Mouse (Mus musculus) left cerebral cortex, adult 2 months (tissue): ENCODE results near the gene Reln. TPM values are rescaled to one million over a fixed set of nuclear protein-coding genes. Genes with fewer than 3 reads are reported as not detected.

Source experiments
- DNase-seq, 2 experiments: peaks; one replicate each; pipeline ENCODE4 v3.0.0; 2021 to 2022; ENCODE audit warnings: low spot score in 2 of 2, mixed read lengths in 1 of 2; ENCODE audit errors: extremely low spot score in 1 of 2
- H3K27ac ChIP-seq: fragments of 200-600 bp; 2 replicates; pipeline ENCODE4 v1.8.1; 2022
- H3K4me3 ChIP-seq: fragments of 200-600 bp; 2 replicates; pipeline ENCODE4 v1.8.1; 2022
- CTCF ChIP-seq: fragments of 200-600 bp; IDR thresholded peaks from 2 replicates; pipeline ENCODE4 v1.8.1; 2022; ENCODE audit warnings: antibody characterized with exemption, mild to moderate bottlenecking, moderate library complexity
- intact Hi-C: fragments of 180-260 bp; cut with DNase I; formaldehyde crosslinking; loops from one replicate; pipeline ENCODE4 v1.15.1; 2025
- total RNA-seq, 2 experiments: library from RNA; stranded (reverse); gene quantifications; 2 replicates each; pipeline ENCODE4 v1.2.3; 2021

Gene Reln
- total RNA-seq, 2 experiments from 2014 or later = 89.5 to 92.6 TPM

DNA sequence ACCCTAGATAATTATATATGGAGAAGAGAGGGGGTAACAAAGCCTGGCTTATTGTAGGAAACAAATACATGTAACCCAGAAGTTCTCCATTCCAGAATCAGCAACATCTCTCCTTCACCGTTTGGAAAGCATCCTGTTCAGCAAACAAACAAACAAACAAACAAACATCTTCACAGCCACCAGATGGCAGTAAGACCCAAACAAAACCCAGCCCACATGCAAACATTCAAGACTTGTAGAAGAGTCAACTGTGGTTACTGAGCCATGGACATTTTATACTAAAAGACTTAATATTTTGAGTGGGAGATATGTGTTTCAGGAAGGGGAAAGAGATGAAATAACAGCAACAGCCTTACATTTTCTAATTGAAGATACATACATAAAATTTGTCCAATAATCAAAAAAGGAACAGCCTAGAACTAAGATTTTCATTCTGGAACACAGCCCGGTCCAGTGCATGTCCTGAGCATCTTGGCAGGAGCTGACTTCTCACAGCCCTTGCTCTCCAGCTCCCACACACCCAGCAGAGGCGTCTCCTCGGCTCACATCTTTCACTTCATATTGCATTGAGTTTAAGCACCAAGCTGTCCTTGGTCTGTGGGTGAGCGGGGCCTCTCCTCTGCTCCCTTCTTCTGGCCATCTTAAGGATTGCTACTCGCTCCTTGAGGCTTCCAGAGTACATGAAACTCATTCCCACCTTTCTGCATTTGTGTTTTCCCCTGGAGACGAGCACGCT is 411.0 kb downstream of the Reln start:
- no peak overlapping the region for H3K27ac ChIP-seq
- no peak overlapping the region for H3K4me3 ChIP-seq
- TF ChIP-seq CTCF = peak; percentile 52
- no peak for DNase-seq
- intact Hi-C loops = loop anchor here (5.0 kb wide), 1 partner anchor 574 kb away; no protein-coding TSS in a partner anchor

DNA sequence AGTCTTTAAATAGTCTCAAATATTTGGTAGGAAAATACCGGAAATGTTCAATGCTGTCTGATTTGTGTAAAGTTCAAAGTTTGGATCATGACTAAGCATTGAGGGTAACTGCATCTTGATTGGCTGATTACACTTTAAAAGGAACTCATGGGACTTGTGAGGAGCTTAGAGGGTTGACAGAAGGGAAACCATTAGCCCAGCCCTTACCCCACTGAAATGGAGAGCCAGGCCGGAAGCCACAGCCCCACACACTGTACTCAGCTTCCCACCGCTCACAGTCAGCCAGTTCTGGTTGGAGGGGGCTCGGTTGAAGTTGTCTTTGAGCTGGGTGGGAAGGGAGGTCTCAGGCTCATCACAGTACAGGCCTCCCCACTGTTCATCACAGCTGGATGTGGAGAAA is 413.4 kb downstream of the Reln start:
- no peak overlapping the region for H3K27ac ChIP-seq
- no peak overlapping the region for H3K4me3 ChIP-seq
- no peak for DNase-seq
- TF ChIP-seq CTCF = no peak
- intact Hi-C loops = loop anchor here (5.0 kb wide), 1 partner anchor 576 kb away; no protein-coding TSS in a partner anchor

DNA sequence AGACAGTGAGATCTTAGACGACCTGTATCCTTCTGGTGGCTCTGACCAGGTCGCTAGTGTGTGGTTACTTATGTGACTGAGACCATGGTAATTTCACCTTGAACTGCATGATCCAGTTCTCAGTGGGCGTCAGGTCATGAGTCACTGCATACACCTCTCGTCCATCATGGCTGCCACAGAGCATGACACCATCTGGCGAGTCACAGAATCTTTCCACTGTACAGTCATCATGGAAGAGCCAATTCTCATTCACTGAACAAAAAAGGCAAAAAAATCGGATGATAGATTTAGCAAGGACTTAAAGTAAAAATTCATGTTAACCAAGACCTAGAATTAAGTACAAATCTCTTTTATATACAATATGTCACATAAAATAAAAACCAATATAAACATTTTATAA is 424.2 kb downstream of the Reln start:
- no peak for TF ChIP-seq CTCF
- H3K4me3 ChIP-seq = no peak overlapping the region
- intact Hi-C loops = no loop called here
- no peak for DNase-seq
- H3K27ac ChIP-seq = no peak overlapping the region

DNA sequence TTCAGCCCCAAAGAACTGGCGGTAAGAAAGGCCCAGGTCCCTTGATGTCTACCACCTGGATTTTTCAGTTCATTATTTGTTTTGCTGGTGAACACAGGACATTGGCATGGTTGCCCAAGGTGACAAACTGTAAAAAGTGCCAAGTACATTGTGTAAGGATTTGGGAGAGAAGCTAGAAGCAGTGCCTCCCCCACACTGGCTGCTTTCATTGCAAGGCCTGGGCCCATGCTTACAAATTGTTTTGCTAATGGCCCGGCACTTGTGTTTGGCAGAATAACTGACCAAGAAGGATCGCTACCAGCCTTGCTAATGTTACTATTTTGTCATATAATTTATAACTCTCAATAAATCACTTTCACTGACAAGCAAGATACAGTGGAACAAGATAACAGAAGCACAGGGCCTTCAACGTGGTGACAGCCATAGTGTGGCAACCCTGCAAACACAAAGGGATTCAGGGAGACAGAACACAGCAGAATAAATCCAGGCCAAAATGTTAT is 425.2 kb downstream of the Reln start:
- no peak for DNase-seq
- TF ChIP-seq CTCF = no peak
- intact Hi-C loops = no loop called here
- H3K27ac ChIP-seq = no peak overlapping the region
- no peak overlapping the region for H3K4me3 ChIP-seq

DNA sequence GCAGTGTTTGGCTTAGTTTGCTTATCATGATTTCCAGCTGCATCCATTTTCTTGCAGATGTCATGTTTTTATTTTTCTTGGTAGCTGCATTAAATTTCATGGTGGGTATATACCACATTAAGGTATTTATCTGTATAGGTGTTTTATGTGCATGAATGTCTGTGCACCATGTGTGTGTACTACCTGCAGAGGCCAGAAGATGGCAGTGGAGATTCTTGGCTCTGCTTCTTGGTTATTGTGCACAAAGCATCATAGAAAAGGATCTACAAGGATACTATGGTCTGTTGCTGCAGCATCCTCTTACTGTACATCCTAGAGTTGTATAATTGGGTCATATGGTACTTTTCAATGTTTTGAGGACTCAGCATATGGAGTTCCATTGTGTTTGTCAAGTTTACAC is 428.5 kb downstream of the Reln start:
- Histone ChIP-seq H3K27ac (no peak overlapping the region), H3K4me3 (no peak overlapping the region)
- intact Hi-C loops = no loop called here
- no peak for DNase-seq
- peak; percentile 28 for TF ChIP-seq CTCF

DNA sequence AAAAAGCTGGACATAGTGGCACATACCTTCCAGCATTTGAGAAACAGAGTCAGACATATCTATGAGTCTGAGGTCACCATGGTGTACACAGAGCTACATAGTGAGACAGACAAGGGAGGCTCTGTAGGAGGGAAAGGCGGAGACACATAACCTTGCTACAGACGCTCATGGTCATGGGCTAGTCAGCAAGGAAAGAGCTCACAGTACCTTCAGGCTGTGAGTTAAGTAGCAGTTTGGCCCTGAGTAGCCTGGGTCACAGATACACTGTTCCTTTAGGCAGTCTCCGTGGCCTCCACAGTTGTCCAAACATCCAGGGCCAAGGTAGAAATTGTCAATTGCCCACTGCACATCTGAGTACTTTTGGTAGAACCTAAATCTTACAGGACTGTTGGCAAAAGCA is 429.7 kb downstream of the Reln start:
- intact Hi-C loops = no loop called here
- H3K27ac ChIP-seq = no peak overlapping the region
- H3K4me3 ChIP-seq = no peak overlapping the region
- no peak for TF ChIP-seq CTCF
- DNase-seq = no peak

DNA sequence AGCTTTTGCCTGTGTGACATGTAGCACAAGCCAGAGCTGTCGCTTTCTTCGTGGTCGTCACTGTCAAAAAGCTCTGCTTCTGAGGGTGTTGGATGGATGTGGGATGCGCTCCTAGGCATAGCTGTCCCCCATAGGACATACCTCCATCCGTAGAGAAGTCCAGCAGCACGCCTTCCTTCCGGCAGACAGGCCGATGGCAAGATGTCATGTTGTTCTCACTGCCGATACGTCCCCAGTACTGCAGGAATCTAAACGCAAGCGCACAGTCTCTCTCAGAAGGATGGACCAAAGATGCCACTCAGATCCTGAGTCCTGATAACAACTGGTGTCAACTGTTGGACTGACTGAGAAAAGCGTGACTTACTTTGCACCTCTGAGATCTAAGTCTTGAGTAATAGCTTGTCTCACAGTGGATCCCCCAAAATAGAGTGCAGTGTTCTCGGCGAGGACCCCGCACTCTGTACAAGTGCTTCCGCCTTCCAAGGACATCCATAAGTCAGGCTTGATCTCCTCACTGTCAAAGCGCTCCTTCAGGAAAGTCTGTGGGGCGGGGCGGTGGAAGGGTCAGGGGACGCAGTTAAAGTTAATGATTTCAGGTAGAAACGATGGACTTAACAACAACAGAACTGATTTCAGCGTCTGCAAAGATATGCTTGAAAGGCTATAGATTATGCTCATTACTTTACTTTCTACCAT is 431.5 kb downstream of the Reln start:
- DNase-seq = no peak
- TF ChIP-seq CTCF = no peak
- intact Hi-C loops = no loop called here

DNA sequence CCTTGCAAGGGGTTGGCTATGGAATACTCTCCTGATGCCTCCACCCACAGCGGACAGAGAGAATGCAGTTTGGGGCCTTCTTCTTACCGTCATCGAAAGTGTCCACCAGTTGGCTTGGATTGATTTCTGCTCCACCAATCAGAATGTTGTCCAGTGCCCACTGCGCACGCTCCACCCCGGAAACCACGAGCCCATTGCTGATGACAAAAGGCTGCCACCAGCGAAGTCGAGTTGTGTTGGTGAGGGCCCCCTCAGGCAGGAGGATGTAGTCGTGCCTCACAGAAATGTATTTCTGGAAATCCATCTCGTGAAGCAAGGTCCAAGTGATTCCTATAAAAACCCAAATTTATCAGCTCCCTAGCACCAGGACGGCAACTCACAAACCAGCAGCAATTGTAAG is 433.8 kb downstream of the Reln start:
- intact Hi-C loops = no loop called here
- no peak for DNase-seq
- no peak overlapping the region for H3K27ac ChIP-seq
- no peak overlapping the region for H3K4me3 ChIP-seq
- TF ChIP-seq CTCF = no peak

More for the DNA sequence above, 431.5 kb downstream of the Reln start:
- Histone ChIP-seq H3K27ac (0 out of 2 replicates have a peak overlapping the region, but pooled peaks have one; percentile 26), H3K4me3 (no peak overlapping the region)

DNA sequence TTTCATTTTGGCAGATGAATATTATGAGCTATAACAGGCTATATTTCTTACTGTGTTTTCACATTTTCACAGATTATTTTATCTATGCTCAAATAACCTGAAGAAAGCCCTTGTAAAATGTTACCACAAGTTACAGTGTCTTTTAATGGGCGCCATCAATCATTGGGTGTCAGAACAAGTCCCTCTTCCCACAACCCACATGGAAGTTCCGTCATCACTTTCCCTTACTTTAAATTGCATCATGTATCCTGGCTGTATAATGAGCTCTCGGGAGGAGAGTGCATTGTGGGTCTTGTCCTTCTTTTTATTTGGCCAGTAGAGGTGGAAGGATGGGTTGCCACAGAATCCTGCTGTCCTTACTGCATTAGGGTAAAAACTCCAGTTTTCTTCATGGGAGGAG is 434.8 kb downstream of the Reln start:
- Histone ChIP-seq H3K4me3 (no peak overlapping the region), H3K27ac (no peak overlapping the region)
- intact Hi-C loops = no loop called here
- TF ChIP-seq CTCF = no peak
- DNase-seq = no peak

DNA sequence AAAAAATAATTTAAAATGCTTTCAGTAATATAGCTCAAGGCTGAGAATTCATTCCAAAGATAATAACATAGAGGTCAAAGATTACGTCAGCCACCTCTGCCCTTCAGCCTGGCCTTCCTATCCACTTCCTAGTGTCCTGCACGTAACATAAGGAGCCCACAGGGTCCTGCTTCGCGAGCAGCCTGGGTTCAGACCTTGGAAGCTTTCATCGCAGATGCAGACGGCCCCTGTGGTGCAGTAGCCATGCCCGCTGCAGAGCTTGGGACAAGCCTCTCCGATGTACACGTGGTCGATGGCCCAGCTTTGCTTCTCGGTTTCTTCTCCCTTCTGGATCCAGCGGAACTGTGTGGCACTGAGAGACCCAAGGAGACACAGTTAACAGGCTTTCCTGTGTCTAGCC is 443.1 kb downstream of the Reln start:
- no peak overlapping the region for H3K4me3 ChIP-seq
- intact Hi-C loops = no loop called here
- no peak for TF ChIP-seq CTCF
- DNase-seq = no peak
- no peak overlapping the region; the same call in 1 of the 2 replicates for H3K27ac ChIP-seq

DNA sequence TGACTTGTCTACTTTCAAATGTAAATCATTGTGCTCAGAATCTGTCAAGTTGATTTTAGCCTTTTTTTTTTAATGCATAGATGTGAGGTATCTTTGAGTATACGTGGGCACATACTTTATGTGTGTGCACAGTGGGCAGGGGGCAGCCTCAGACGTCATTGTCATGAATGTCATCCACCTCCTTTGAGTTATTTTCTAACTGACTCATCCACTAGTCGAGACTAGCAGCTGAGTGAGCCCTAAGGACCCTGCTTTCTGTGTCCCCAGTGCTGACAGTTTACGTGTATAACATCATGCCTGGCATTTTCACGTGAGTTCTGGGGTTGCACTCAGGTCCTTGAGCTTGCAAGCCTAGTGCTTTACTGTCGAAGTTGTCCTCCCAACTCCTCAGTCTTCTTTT is 443.6 kb downstream of the Reln start:
- no peak for TF ChIP-seq CTCF
- no peak for DNase-seq
- no peak overlapping the region for H3K27ac ChIP-seq
- no peak overlapping the region for H3K4me3 ChIP-seq
- intact Hi-C loops = no loop called here

DNA sequence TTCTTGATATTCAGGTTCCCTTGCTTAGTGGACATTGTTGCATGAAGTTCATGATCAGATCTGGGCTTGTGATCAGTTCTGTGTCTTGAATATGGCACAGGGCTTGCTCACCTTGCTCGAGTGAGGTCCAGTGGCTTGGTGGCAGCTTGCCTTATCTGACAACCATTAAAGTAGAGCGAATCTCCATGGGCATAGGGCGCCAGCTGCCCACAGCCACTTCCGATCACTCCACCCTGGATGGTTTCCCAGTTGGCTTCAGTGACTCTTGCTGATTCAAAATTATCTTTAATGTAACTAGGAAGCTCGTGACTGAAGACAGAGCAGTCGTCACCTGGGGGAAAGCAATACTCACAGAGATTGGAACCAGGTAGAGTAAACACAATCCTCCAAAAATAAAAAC is 445.6 kb downstream of the Reln start:
- intact Hi-C loops = no loop called here
- no peak for TF ChIP-seq CTCF

More for the DNA sequence above, 445.6 kb downstream of the Reln start:
- DNase-seq = no peak
- H3K4me3 ChIP-seq = no peak overlapping the region
- H3K27ac ChIP-seq = no peak overlapping the region
